Mouse (Mus musculus) forebrain, embryonic 14.5 days (tissue): ENCODE measurements around the gene Frmd4a. TPM values are rescaled to one million over a fixed set of nuclear protein-coding genes. Genes with fewer than 3 reads are reported as not detected.

Experiments used
- ATAC-seq: fragments of 200-750 bp; cut with Nextera tagmentation; 2 replicates; pipeline ENCODE4 v1.8.0; 2017; ENCODE audit warnings: mild to moderate bottlenecking, moderate library complexity
- DNase-seq: peaks from one replicate; pipeline ENCODE4 v3.0.0-alpha.2; 2015; ENCODE audit warnings: low spot score
- H3K27ac ChIP-seq: fragments of 300-500 bp; sonication (generic); 2 replicates; pipeline ENCODE4 v1.5.1; 2014; ENCODE audit warnings: low read depth, mild to moderate bottlenecking, control low read depth, low read length, moderate library complexity
- H3K27me3 ChIP-seq: fragments of 300-500 bp; sonication (generic); replicated peaks from 2 replicates; pipeline ENCODE4 v1.6.1; 2014; ENCODE audit warnings: low read length, control low read depth, mixed read lengths; ENCODE audit not compliant: control insufficient read depth, insufficient read depth
- H3K36me3 ChIP-seq: fragments of 300-500 bp; sonication (generic); 2 replicates; pipeline ENCODE4 v1.6.1; 2014; ENCODE audit warnings: low read length, control low read depth; ENCODE audit not compliant: control insufficient read depth, insufficient read depth
- H3K4me1 ChIP-seq: fragments of 300-500 bp; sonication (generic); 2 replicates; pipeline ENCODE4 v1.6.1; 2014; ENCODE audit warnings: antibody characterized with exemption, low read length, control low read depth; ENCODE audit not compliant: control insufficient read depth, insufficient read depth
- H3K4me2 ChIP-seq: fragments of 300-500 bp; sonication (generic); 2 replicates; pipeline ENCODE4 v1.6.1; 2014; ENCODE audit warnings: mild to moderate bottlenecking, control low read depth, low read length
- H3K4me3 ChIP-seq: fragments of 300-500 bp; sonication (generic); 2 replicates; pipeline ENCODE4 v1.5.1; 2014; ENCODE audit warnings: low read depth, low read length, control low read depth
- H3K9ac ChIP-seq: fragments of 300-500 bp; sonication (generic); 2 replicates; pipeline ENCODE4 v1.6.1; 2014; ENCODE audit warnings: mild to moderate bottlenecking, low read length, control low read depth, moderate library complexity
- H3K9me3 ChIP-seq: fragments of 300-500 bp; sonication (generic); replicated peaks from 2 replicates; pipeline ENCODE4 v1.6.1; 2016; ENCODE audit warnings: low read length, control low read depth, mixed read lengths; ENCODE audit not compliant: control insufficient read depth
- WGBS: fragments of 180-500 bp; shearing (Covaris S2); extraction: QIAGEN DNeasy Blood & Tissue Kit; methylation state at CpG from one replicate; pipeline ENCODE4 v1.1.7; 2014; 5-methylcytosine and 5-hydroxymethylcytosine counted together
- polyA plus RNA-seq: library from polyadenylated mRNA; unstranded; fragments of >200 nt; fragmentation: Nextera tagmentation; extraction: Ambion mirVana; gene quantifications from 2 replicates; pipeline ENCODE4 v1.2.1, GENCODE M21; 2014

Gene Frmd4a
- polyA plus RNA-seq, 1 experiment from 2014 or later, result 36.9 TPM

DNA sequence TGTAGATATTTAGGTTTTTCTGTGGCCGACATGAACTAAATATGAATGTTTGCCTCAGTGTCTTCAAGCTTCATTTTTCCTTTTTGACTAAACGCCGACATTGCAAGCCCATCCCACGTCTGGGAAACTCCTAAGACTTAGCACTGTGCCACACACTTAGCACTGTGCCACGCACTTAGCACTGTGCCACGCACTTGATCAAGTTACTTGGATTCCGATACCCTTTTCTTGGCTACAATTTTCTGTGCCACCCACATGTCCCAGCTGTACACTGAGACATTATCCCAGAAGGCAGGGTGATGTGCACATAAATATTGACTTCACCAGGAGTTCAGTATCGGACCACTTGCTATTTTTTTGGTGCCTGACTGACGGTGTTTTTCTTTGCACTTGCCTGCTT is 482.4 kb downstream of the Frmd4a start:
- Histone ChIP-seq H3K9me3 (no peaks in the 10 kb centered on the region), H3K27me3 (no peaks in the 10 kb centered on the region), H3K27ac (no peak overlapping the region), H3K4me1 (peaks cover 6% of the 10 kb centered on the region), H3K4me3 (no peak overlapping the region), H3K36me3 (peaks cover 25% of the 10 kb centered on the region; the same call in 1 of the 2 replicates), H3K4me2 (no peak overlapping the region), H3K9ac (no peak overlapping the region)
- 84% methylated on average over 9 of the region's 9 CpGs for WGBS
- DNase-seq (no peak), ATAC-seq (no peak)

DNA sequence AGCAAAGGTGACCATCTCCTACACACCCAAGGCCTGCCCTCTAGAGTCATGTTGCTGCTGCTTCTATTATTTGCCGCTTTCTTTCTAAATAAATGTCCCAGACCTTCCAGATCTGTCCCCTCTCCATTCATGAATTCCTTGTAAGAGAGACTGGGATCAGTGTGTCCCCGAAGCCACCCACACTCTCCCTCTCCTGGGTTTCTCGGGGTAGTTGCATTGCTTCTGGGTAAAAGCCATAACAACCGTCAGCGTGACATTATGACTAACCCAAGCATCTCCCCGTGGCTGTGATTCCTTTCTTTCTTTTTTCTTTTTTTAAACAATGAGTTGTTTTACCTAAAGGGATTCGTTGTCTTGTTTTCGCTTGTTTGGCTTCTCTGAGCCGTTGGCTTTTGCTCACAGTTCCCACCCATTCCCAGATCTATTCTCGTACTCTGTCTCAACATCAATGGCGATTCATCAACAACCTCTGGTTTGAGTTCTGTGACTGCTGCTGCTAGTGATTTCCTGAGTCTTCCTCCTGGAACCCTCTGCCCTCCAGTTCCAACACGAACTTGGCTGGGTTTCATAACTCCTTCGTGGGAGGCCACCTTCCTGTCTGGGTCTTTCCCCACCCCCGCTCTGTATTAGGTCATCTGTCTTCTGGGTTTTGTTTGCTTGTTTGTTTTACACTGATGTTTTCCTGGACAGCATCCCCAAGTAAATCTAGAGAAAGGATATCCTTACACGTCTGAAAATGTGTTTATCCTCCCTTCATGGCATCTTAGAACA is 483.9 kb downstream of the Frmd4a start:
- no peak for ATAC-seq
- WGBS, result 75% methylated on average over 15 of the region's 15 CpGs
- peaks cover 25% of the 10 kb centered on the region for H3K36me3 ChIP-seq
- H3K4me3 ChIP-seq, result no peak overlapping the region
- no peak overlapping the region for H3K9ac ChIP-seq
- no peaks in the 10 kb centered on the region for H3K9me3 ChIP-seq
- H3K27me3 ChIP-seq, result no peaks in the 10 kb centered on the region
- H3K27ac ChIP-seq, result no peak overlapping the region
- no peak for DNase-seq
- H3K4me1 ChIP-seq, result peaks cover 6% of the 10 kb centered on the region
- H3K4me2 ChIP-seq, result no peak overlapping the region

DNA sequence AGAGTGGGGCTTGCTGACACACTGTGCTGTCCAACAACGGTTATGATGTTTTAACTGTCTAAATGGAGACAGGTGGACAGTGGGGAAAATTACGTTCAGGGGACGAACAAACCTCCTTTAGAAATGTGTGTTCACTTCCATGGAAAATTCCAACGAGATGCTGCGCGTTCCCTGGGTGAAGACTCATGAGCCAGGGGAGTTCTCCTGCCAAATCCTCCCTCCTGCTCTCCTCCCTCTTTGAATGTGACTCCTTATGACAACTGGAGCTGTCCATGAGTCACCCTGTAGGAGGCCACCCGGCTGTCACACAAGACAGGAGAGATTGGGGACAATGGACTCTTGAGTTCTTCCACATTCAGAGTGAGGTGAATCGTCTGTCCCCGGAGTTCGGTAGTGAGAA is 486.9 kb downstream of the Frmd4a start:
- Histone ChIP-seq H3K27ac (no peak overlapping the region), H3K4me1 (peaks cover 14% of the 10 kb centered on the region), H3K4me2 (no peak overlapping the region), H3K9ac (no peak overlapping the region), H3K27me3 (no peaks in the 10 kb centered on the region), H3K36me3 (peaks cover 19% of the 10 kb centered on the region), H3K4me3 (no peak overlapping the region), H3K9me3 (no peaks in the 10 kb centered on the region)
- WGBS, result 81% methylated on average over 10 of the region's 10 CpGs
- ATAC-seq (no peak), DNase-seq (no peak)

DNA sequence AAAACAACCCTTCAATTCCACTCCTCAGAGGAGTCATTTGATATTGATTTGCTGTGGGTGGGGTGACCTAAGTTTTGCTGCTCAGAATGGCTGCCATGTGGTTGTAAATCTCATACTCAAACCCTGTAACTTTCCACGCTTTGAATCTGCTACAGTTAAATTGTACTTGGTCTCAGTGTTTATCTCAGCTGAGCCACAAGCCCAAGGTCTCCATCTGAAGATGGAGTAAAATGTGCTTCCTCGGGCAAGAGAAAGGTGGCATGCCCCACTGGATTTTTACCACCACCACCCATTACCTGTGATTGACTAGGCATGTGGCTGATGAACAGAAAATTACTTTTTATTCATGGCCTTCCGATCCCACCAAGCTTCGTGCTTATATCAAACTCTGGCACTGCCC is 488.2 kb downstream of the Frmd4a start:
- H3K9ac ChIP-seq, result no peak overlapping the region
- 98% methylated on average over 4 of the region's 4 CpGs for WGBS
- no peak overlapping the region for H3K27ac ChIP-seq
- peaks cover 18% of the 10 kb centered on the region for H3K4me1 ChIP-seq
- H3K27me3 ChIP-seq, result no peaks in the 10 kb centered on the region
- H3K4me2 ChIP-seq, result no peak overlapping the region
- H3K4me3 ChIP-seq, result no peak overlapping the region
- ATAC-seq, result no peak
- peaks cover 11% of the 10 kb centered on the region for H3K36me3 ChIP-seq
- H3K9me3 ChIP-seq, result no peaks in the 10 kb centered on the region
- no peak for DNase-seq

DNA sequence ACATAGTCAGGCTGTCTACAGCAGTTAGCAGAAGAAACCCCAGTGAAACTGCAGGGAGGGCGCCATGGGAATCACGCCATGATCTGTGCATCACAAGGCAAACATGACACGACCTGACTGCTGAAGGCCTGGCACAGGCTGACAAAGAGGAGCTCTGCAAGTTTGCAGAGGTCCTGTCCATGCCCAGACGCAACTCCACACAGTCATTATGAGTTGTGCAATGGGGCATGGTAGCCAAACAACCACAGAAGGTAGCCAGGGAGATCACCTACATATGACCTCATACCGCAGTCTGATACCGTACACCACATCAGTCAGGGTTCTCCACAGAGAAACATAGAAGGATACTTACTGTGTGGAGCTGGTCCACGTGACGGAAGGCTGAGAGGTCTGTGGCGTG is 489.1 kb downstream of the Frmd4a start:
- Histone ChIP-seq H3K4me3 (no peak overlapping the region), H3K9ac (no peak overlapping the region), H3K27ac (no peak overlapping the region), H3K4me1 (peaks cover 18% of the 10 kb centered on the region), H3K4me2 (no peak overlapping the region), H3K36me3 (peaks cover 11% of the 10 kb centered on the region), H3K9me3 (no peaks in the 10 kb centered on the region), H3K27me3 (no peaks in the 10 kb centered on the region)
- no peak for ATAC-seq
- DNase-seq, result no peak
- 94% methylated on average over 9 of the region's 9 CpGs for WGBS

DNA sequence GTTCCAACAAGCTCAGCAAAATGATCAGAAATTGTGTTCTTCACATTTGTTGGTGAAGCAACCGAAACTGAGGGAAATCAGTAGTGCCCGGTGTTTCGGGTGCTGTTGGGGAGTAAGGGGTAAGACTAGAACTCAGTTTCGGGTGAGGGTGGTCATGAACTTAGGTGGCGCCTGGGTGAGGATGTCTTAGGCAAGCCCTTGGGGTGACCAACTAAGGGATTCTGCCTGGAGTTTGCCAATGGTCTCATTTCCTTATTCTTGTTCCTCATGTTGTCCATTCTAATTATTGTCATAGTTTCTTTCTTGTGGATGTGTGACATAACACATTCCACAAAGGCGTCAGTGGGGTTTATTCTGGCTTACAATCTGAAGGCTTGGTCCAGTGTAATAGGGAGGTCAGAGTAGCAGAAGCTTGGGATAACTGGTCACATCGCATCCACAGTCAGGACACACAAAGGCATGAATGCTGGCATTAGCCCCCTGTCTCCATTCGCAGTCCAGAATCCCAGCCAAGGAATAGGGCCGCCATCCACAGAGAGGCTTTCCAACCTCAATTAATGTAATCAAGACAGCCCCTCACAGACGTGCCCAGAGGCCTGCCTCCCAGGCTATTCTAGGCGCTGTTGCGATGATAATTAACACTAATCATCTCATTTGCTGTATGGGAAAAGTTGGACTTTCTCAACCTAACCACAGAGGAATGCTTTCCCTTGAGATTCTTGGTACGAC is 490.5 kb downstream of the Frmd4a start:
- no peak overlapping the region for H3K9ac ChIP-seq
- WGBS, result 56% methylated on average over 13 of the region's 13 CpGs
- DNase-seq (peak; percentile 69), ATAC-seq (peak; percentile 45; the same call in 1 of the 2 replicates)
- no peaks in the 10 kb centered on the region for H3K9me3 ChIP-seq
- no peak overlapping the region for H3K4me3 ChIP-seq
- H3K27ac ChIP-seq, result peak overlapping the region; percentile 11; the same call in 1 of the 2 replicates
- no peaks in the 10 kb centered on the region for H3K27me3 ChIP-seq
- no peak overlapping the region for H3K4me2 ChIP-seq
- peaks cover 9% of the 10 kb centered on the region for H3K36me3 ChIP-seq
- peaks cover 20% of the 10 kb centered on the region for H3K4me1 ChIP-seq

DNA sequence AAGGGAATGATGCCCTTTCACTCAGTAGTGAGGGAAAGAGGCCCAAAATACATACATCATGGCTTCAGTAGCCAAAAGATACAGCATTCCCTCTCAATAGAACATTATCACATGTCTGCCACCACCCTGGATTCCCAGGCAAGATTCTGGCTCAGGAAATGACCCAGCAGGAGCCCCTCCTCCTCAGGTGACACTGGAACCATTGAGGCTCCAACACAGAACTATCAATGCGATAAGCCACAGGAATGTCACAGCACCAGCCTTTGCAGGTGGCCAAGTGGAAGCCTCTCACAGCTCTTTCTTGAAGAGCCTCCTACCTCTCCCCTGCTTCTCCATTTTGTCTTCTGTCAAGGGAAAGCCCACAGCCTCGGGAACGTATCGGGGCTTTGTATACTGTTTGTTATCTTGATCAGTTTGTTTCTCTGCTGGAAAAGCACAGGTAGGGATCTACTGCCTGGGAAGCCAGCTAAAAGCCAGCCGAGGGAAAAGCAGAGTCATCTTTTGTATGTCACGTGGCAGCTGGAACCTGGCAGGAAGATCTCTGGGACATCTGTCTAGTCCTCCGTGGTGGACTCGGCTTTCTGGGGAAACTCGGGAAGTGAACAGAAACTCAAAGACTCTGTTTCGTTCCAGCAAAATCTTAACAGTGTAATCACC is 491.6 kb downstream of the Frmd4a start:
- Histone ChIP-seq H3K4me2 (no peak overlapping the region), H3K4me1 (peaks cover 20% of the 10 kb centered on the region), H3K4me3 (no peak overlapping the region), H3K36me3 (peaks cover 9% of the 10 kb centered on the region), H3K9me3 (no peaks in the 10 kb centered on the region), H3K27ac (no peak overlapping the region), H3K27me3 (no peaks in the 10 kb centered on the region), H3K9ac (no peak overlapping the region)
- no peak for ATAC-seq
- no peak for DNase-seq
- WGBS, result 79% methylated on average over 10 of the region's 10 CpGs

DNA sequence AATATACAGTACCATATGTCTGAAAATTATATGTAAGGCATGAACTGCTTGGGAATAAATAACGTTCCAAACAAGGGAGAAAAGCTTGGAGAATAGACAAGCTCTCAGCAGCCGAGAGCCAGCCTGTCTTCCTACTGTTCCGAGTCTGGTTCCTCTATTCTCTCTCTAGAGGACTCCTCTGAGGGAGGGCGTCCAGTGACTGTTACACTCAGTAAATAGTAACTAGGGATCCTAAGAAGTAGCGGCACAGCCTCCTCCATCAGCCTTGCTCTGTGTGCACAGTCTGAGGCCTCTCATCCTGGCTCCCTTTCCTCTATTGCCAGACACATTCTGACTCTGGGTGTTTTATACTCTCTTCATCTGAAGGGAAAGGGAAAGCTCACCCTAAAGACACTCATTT is 492.2 kb downstream of the Frmd4a start:
- Histone ChIP-seq H3K4me1 (peaks cover 20% of the 10 kb centered on the region), H3K9ac (no peak overlapping the region), H3K27me3 (no peaks in the 10 kb centered on the region), H3K4me3 (no peak overlapping the region), H3K4me2 (no peak overlapping the region), H3K9me3 (no peaks in the 10 kb centered on the region), H3K36me3 (peaks cover 14% of the 10 kb centered on the region), H3K27ac (peak overlapping the region; percentile 17; the same call in 1 of the 2 replicates)
- no peak for DNase-seq
- ATAC-seq, result peak; percentile 19; the same call in 1 of the 2 replicates
- WGBS, result 53% methylated on average over 5 of the region's 5 CpGs
